Mouse (Mus musculus) frontal cortex, postnatal 14 days (tissue): ENCODE data around the gene Nosip.

ENCODE experiments used
- DNase-seq, 2 experiments: peaks; one replicate each; pipeline ENCODE4 v3.0.0; 2022; ENCODE audit warnings: low spot score in 2 of 2

The Nosip gene

DNA sequence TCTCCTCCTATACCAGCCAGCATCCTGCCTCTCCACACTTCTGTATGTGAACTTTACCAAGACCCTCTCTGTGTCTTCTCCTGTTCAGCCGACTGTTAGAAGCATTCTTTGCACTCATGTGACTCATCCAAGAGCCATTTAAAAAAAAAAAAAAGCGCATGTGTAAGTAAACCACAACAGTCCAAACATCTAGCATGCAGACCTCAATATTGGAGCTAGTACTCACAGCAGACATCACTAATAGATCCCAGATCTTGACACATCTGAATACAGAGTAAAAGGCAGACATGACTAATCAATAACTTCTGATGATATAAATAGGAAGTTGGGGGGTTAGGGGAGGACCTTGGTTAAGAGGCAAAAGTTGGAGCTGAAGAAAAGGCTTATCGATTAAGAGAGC, 26.6 kb upstream of the Nosip start:
- no peak for DNase-seq

DNA sequence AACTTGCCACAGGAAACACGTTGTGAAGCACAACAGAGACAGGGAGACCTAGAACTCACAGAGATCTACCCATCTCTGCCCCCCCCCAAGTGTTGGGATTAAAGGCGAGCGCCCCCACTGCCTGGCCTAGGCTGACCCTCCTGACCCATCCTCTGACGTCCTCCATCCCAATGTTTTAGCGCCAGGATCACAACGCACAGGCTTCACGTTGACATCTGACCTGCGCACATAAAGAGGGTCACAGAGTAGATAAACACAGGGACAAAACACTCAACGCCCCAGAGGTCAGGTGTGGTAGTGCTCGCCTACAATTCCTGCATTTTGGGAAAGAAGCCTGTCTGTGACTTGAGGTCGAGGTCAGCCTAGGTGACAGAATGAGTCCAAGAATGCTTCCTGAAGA, 25.5 kb upstream of the Nosip start:
- DNase-seq = no peak

DNA sequence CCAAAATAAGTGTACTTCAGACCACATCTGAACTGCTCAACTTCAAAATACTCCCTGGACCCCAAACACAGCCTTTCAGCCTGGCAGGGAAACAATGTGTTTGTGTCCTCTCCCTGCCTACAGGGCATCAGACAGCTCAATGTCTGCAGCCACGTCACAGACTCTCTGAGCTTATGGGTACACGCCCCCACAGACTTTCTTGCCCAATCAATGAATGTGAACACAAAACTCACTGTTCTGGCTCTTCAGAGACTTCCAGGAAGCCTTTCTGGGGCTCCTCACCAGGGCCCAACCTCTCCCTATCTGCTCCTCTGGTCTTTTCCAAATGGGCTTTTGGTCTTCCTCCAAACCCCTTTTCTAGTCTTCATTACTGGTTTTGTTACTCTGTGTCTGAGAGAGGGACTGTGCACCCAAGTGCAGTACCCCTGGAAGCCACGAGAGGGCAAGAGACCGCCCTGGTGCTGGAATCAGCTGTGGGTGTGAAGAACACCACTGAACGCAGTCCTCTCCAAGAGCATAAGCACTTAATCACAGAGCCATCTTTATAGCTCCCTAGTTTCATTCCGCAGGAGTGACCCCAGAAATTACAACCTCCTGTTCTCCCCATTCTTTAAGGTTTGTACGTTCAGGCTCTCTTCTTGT, 24.4 kb upstream of the Nosip start:
- peak in 1 of 2 experiments; percentile 42 for DNase-seq

GRCm38 (mm10) chr7:45038411-45038810, 23.8 kb upstream of the Nosip start:
- DNase-seq = no peak

GRCm38 (mm10) chr7:45040851-45041250, 21.4 kb upstream of the Nosip start:
- DNase-seq = no peak

DNA sequence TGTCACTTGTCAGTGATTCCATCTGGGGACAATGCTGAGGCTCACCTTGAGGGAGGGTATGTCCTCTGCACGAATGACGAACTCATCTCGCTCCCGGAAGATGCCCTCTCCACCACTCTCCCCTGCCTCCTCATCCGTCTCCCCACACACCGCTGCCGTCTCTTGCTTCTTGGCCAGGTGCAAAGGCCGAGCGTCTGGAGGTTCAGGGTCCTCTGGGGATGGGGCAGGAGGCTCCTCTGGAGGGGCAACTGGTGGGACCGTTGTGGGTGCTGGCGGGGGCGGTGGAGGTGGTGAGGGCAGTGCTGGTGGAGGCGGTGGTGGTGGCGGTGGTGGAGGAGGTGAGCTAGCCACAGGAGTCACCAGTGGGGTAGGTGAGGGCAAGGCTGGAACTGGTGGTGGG, 18.9 kb upstream of the Nosip start:
- no peak for DNase-seq

DNA sequence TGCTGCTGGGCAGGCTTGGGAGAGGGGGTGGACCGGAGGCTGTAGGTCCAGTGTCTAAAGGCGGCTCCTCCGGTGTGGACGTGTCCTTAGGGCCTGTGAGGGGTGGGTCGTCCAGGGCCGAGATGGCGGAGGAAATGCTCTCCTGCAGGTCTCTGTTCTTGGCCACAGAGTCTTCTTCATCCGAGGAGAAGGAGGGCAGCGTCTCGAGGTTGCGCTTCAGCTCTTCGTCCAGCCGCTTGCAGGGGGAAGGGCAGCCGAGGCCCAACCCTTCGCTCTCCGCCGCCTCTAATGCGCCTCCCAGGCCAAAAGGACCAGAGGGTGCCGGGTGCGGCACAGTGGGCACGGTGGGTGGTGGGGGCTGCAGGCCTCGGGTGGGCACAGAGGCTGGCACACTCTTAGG, 16.5 kb upstream of the Nosip start:
- DNase-seq = no peak

GRCm38 (mm10) chr7:45046853-45047350, 15.3 kb upstream of the Nosip start:
- DNase-seq = no peak

DNA sequence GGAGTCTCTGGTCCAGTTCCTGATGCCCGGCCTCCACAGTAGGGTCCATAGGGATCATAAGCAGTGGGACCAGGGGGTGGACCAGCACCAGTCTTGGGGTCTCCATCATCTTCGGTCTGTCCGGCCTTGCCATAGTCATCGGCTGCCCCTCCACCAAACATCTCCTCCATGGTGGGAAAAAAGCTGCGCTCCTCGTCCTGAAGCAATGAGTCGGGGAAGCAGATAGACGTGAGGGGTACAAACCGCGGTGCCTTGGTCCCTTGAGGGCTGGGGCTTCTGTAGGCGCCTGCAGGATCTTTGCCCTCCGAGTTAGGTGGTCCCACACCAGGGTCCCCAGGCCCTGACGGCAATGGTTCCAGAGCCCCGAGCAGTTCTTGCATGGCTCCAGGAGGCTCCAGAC, 14.7 kb upstream of the Nosip start:
- no peak for DNase-seq

- DNase-seq = no peak
Observed at GRCm38 (mm10) chr7:45048001-45048890, 14.0 kb upstream of the Nosip start.

- no peak for DNase-seq
Observed at GRCm38 (mm10) chr7:45048923-45049657, 13.1 kb upstream of the Nosip start.

- peak; percentile 62 to 73 for DNase-seq
Observed at GRCm38 (mm10) chr7:45050945-45051600, 11.2 kb upstream of the Nosip start.

DNA sequence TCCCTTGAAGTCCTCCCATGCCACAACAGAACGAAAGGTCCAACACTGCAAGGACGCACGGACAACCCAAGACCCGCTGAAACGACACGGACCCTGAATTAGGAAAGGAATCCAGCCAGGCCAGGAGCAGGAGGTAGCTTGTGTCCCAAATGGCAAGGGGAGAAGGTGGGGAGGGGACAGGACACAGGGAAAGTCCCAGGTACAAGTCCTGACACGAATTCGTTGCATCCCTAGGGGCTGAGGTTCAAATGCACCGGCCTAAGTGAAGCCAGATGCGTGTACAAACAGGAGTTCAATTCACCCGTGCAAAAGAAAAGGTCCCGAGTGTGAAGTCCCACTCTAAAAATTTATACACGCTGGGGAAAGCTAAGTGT, 10.6 kb upstream of the Nosip start:
- no peak for DNase-seq

DNA sequence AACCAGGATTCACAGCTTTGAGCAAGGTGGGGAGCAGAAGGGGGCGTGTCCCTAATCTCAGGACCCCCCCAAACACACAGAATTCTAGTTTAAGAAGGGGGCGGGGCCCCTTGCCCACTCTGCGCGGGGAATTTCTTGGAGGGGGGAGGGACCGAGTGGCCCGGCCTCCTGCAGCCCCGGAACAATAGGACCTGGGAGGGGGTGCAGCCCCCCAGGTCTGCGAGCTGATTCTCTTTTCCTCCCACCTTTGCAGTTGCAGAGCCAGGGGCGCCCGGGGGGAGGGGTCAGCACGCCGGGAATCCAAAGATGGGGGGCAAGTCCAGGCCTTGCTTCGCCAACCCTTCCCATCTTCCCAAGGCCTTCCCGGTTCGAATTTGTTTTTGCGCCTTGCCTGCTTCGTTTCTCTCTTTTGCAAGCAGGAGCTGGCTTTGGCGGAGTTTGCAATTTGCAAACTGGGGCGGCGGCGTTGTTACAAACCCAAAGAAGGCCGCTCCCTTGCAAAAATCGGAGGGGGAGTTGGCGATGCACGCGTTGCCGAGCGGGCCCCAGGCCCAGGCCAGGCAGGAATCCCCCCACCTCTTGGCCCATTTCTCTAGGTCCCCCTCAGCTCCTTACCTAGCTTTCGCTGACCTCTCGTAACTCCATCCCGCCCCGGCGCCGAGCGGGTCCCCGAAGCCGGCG, 9.9 kb upstream of the Nosip start:
- peak in 1 of 2 experiments; percentile 45 for DNase-seq

DNA sequence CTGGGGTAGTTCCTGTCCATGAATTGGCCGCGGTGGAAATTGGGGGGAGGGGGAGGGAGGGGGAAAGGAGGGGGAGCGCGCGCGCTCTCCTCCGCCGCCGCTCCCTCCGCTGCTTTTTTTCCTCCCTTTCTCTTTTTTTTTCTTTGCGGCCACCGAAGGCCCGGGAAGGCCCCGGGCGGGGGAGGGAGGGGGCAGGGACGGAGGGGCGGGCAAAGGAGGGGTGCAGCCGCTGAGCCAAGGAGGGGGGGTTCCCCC, 9.4 kb upstream of the Nosip start, which contains the start of gene Prr12:
Prr12 (minus strand) TSS at position 20 of the 255 bp plus-strand sequence.
- no peak for DNase-seq

DNA sequence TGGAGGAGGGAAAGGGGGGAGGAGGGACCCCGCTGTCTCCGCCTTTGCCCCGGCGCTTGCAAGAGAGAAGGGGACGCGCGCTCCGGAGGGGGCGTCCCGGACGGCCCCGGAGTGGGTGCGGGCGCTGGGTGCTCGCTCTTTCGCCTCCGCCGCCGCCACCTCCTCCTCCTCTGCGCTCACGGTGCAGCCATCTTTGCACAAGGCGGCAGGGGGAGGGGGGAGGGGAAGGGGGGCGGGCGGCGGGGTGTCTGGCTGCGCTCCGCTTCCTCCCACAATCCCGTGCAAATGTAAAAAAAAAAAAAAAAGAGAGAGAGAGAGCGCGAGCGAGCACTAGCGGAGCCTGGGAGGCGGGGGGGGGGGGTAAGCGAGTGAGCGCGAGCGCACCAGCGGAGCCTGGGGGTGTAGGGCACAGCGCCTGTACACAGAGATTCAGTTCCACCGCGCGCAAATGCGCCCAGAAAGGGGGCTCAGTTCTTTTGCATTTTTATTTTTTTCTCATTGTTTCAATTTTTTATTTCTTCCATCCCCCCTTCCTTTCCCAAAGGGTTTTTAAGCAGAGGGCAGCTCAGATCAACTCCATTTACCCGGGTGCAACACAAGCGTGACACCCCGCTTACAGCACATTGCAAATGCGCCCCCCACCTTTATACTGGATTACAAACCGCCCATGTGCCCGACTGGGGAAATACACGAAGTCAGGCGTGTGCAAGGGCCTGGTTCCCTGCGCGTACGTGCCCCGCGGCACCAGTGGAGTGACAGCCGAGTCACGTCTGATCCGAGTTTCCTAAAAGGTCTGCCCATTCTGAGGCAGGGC, 8.9 kb upstream of the Nosip start:
- peak; percentile 63 to 69 for DNase-seq

DNA sequence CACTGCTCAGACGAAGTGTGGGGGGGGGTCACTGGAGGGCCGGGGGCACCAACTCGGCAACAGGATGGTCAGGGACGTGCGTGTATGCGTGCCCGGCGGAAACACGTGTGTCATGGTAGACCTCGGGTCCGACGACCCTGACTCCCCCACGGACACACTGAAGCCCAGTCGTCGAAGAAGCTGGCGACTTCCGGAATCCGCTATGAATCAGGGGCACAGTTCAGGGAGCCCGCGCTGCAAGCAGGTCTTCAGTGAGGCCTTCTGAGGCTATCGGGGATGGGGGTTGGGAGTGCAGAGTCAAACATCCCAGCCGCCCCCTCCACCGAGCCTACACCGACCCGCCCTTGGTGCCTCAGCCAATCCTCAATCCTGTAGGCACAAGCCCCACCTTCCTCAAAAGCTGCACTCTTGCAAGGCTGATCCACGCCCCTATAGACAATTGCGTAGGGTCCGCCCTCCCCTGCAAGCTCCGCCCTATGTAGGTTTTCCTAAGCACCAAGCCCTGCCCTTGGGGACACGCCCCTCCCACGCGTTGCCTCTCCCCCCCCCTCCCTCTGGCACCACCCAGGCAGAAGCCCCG, 8.2 kb upstream of the Nosip start:
- DNase-seq = peak; percentile 89 to 95

GRCm38 (mm10) chr7:45056329-45056971, 5.8 kb upstream of the Nosip start:
- DNase-seq = no peak

- DNase-seq = no peak
Observed at GRCm38 (mm10) chr7:45056972-45057348, 5.3 kb upstream of the Nosip start.
